9 mouse cellular contexts compared by ENCODE assay signal in the genomic region with DNA sequence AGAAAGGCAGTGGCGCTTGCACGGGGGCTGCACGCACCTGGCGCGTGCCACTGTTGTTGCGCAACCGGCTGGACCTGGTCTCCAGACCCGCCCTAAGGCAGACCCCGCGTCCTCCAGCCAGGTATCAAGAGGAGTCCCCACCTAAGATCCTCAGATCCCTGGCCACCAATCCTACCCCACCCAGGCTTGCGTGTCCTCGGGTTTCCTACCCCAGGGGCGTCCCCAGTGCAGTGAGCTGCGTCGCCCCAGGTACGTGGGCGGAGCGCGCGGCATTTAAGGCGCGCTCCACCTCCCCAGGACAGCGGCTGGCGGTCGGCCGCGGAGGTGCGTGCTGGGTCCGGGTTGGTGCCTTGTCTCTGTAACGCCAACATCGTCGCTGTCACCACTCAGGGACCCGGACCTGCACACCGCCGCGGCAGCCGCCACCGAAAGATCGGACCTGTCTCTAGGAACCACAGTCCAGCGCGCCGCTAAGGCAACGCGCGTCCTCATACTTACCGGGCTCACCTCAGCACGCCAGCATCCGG. TPM values are rescaled to one million over a fixed set of nuclear protein-coding genes. Genes with fewer than 3 reads are reported as not detected.
A peak's percentile ranks its signal among the peaks of the same experiment; 100 is the strongest.
DNase-seq lines count a peak whose midpoint lies in the region; ATAC-seq and TF ChIP-seq lines count a peak whose summit lies in the region.
"Had no signal": no experiment of that assay in that cellular context is flagged by ENCODE, and none has a peak within 500 bp of the region (broad histone marks: within the 10 kb centered on the region; RNA-seq: fewer than 3 reads in every experiment).

A gene (plus strand): TSS at position 358 of the 527 bp plus-strand sequence.

- no peaks in the 10 kb centered on the region for H3K9me3 ChIP-seq in heart, embryonic 15.5 days (replicated peaks)
- no peaks in the 10 kb centered on the region for H3K9me3 ChIP-seq in hindbrain, embryonic 16.5 days (ENCODE audit: control insufficient read depth, low read length)
- no peaks in the 10 kb centered on the region for H3K9me3 ChIP-seq in midbrain, embryonic 12.5 days

- peaks cover 64% of the 10 kb centered on the region for H3K27me3 ChIP-seq in heart, embryonic 15.5 days
- H3K27me3 ChIP-seq in hindbrain, embryonic 16.5 days (replicated peaks; ENCODE audit: control insufficient read depth, insufficient read depth, low read length) = peaks cover 35% of the 10 kb centered on the region
- H3K27me3 ChIP-seq in midbrain, embryonic 12.5 days = peaks cover 60% of the 10 kb centered on the region
- peaks cover 1% of the 10 kb centered on the region; the same call in 1 of the 2 replicates for H3K27me3 ChIP-seq in cerebellum, adult 2 months (ENCODE audit: control insufficient read depth, insufficient read depth, low read length)

- no peak for DNase-seq in heart, postnatal 10 days
- peak; percentile 7 for DNase-seq in embryo, embryonic 10.5 days (ENCODE audit: low spot score)
- no peak for DNase-seq in ovary, postnatal 14 days (ENCODE audit: low spot score)
- DNase-seq in cerebellum, adult 2 months = no peak
- no peak for DNase-seq in layer of hippocampus, postnatal 10 days (ENCODE audit: low spot score in 2 of 2)

- peak within 1 kb of the TSS; percentile 62 for H3K4me2 ChIP-seq in heart, embryonic 15.5 days
- peak within 1 kb of the TSS; percentile 87 for H3K4me2 ChIP-seq in hindbrain, embryonic 16.5 days (ENCODE audit: low read length)
- H3K4me2 ChIP-seq in midbrain, embryonic 12.5 days (replicated peaks) = peak within 1 kb of the TSS; percentile 58

- no peaks in the 10 kb centered on the region for H3K36me3 ChIP-seq in heart, embryonic 15.5 days
- H3K36me3 ChIP-seq in hindbrain, embryonic 16.5 days (ENCODE audit: control insufficient read depth, insufficient read depth, low read length) = no peaks in the 10 kb centered on the region
- H3K36me3 ChIP-seq in midbrain, embryonic 12.5 days = no peaks in the 10 kb centered on the region

- intact Hi-C loops in heart, postnatal 10 days (cut with DNase I) = no loop called here

- no peak within 1 kb of the TSS for H3K9ac ChIP-seq in heart, embryonic 15.5 days
- H3K9ac ChIP-seq in hindbrain, embryonic 16.5 days (ENCODE audit: low read depth, low read length) = peak within 1 kb of the TSS; percentile 62
- no peak within 1 kb of the TSS for H3K9ac ChIP-seq in midbrain, embryonic 12.5 days (replicated peaks)

- 0 out of 2 replicates have a peak, but pooled peaks have one; percentile 18 for ATAC-seq in heart, embryonic 15.5 days (replicated peaks; ENCODE audit: insufficient number of reproducible peaks, insufficient read depth, low FRiP score, low read depth)
- ATAC-seq in hindbrain, embryonic 16.5 days = peak; percentile 77
- ATAC-seq in midbrain, embryonic 12.5 days (ENCODE audit: low FRiP score, low read depth) = no peak
- ATAC-seq: Patski had no signal

- TF ChIP-seq CTCF in cerebellum, adult 2 months (IDR thresholded peaks at IDR 0.05; ENCODE audit: borderline replicate concordance, insufficient read depth, low read depth, low read length) = no peak

- peak within 1 kb of the TSS; percentile 41 for H3K4me3 ChIP-seq in heart, embryonic 15.5 days
- H3K4me3 ChIP-seq in hindbrain, embryonic 16.5 days (ENCODE audit: low read length) = peak within 1 kb of the TSS; percentile 53
- H3K4me3 ChIP-seq in midbrain, embryonic 12.5 days = peak within 1 kb of the TSS; percentile 41
- no peak within 1 kb of the TSS for H3K4me3 ChIP-seq in cerebellum, adult 2 months (replicated peaks; ENCODE audit: insufficient read depth, low read depth, low read length)

- H3K27ac ChIP-seq in heart, embryonic 15.5 days = no peak within 1 kb of the TSS
- no peak within 1 kb of the TSS for H3K27ac ChIP-seq in hindbrain, embryonic 16.5 days (ENCODE audit: low read depth, low read length)
- no peak within 1 kb of the TSS for H3K27ac ChIP-seq in midbrain, embryonic 12.5 days (replicated peaks)
- no peak within 1 kb of the TSS for H3K27ac ChIP-seq in cerebellum, adult 2 months (ENCODE audit: insufficient read depth, low read length)

- no peak for TF ChIP-seq POLR2A in cerebellum, adult 2 months (IDR thresholded peaks at IDR 0.05; ENCODE audit: borderline replicate concordance, insufficient read depth, low read length)

- WGBS in heart, embryonic 15.5 days = 2% methylated on average over 48 of the region's 48 CpGs
- WGBS in hindbrain, embryonic 16.5 days = 1% methylated on average over 48 of the region's 48 CpGs
- WGBS in midbrain, embryonic 12.5 days = 2% methylated on average over 48 of the region's 48 CpGs
- 1% methylated on average over 48 of the region's 48 CpGs for WGBS in cerebellum, adult 2 months

- H3K4me1 ChIP-seq in heart, embryonic 15.5 days (replicated peaks) = peaks cover 7% of the 10 kb centered on the region
- H3K4me1 ChIP-seq in hindbrain, embryonic 16.5 days (ENCODE audit: control insufficient read depth, insufficient read depth, low read depth, low read length) = peaks cover 2% of the 10 kb centered on the region
- peaks cover 11% of the 10 kb centered on the region for H3K4me1 ChIP-seq in midbrain, embryonic 12.5 days
- H3K4me1 ChIP-seq in cerebellum, adult 2 months (ENCODE audit: control insufficient read depth, insufficient read depth, low read length) = no peaks in the 10 kb centered on the region

RNA-seq across cellular contexts. Expression of the gene that starts here (rescaled TPM):
- polyA plus RNA-seq in heart, embryonic 15.5 days (2015; fragmentation: Nextera tagmentation; extraction: Ambion mirVana) = 0.09 and 0.20 TPM in 2 replicates
- not detected for total RNA-seq in heart, postnatal 10 days (2021)
- 0.27 and 0.33 TPM in 2 replicates for polyA plus RNA-seq in hindbrain, embryonic 16.5 days (2015; fragmentation: Nextera tagmentation; extraction: Ambion mirVana)
- polyA plus RNA-seq in midbrain, embryonic 12.5 days (2016; fragmentation: Nextera tagmentation; extraction: Ambion mirVana) = 0.05 and 0.17 TPM in 2 replicates
- polyA plus RNA-seq in cerebellum, adult 2 months (2012; rRNA removed) = not detected in 2 replicates
- under 1 TPM; 0.09 to 0.11 TPM for total RNA-seq in layer of hippocampus, postnatal 10 days (2021)
- polyA plus RNA-seq: Patski had no signal

Comparison
In these comparisons a context has a peak if more than half of its experiments do, and no peak if none do; other contexts are left out.
1. Peak in ATAC-seq, H3K4me3 ChIP-seq and H3K4me2 ChIP-seq in heart, embryonic 15.5 days; RNA of the gene not detected or under 1 TPM.
2. Peak in ATAC-seq, H3K4me3 ChIP-seq, H3K9ac ChIP-seq and H3K4me2 ChIP-seq in hindbrain, embryonic 16.5 days; RNA of the gene not detected or under 1 TPM.